Mouse (Mus musculus) neural tube, embryonic 11.5 days (tissue): ENCODE results near the gene Ilf3. TPM values are rescaled to one million over a fixed set of nuclear protein-coding genes. Genes with fewer than 3 reads are reported as not detected.

ENCODE experiments used
- ATAC-seq: fragments of 200-750 bp; cut with Nextera tagmentation; 2 replicates; pipeline ENCODE4 v1.8.0; 2017; ENCODE audit warnings: moderate number of reproducible peaks, mild to moderate bottlenecking, moderate TSS enrichment, moderate library complexity; ENCODE audit not compliant: insufficient read depth, low FRiP score, low TSS enrichment
- DNase-seq: peaks from one replicate; pipeline ENCODE4 v3.0.0-alpha.2; 2015; ENCODE audit warnings: low spot score
- H3K27ac ChIP-seq: fragments of 300-500 bp; sonication (generic); 2 replicates; pipeline ENCODE4 v1.5.1; 2014; ENCODE audit warnings: low read depth, mild to moderate bottlenecking, low read length
- H3K27me3 ChIP-seq: fragments of 300-500 bp; sonication (generic); 2 replicates; pipeline ENCODE4 v1.6.1; 2014; ENCODE audit warnings: mild to moderate bottlenecking, low read length, mixed read lengths; ENCODE audit not compliant: control insufficient read depth, insufficient read depth
- H3K36me3 ChIP-seq: fragments of 300-500 bp; sonication (generic); 2 replicates; pipeline ENCODE4 v1.6.1; 2014; ENCODE audit warnings: mild to moderate bottlenecking, low read length, moderate library complexity, mixed read lengths; ENCODE audit not compliant: control insufficient read depth, insufficient read depth
- H3K4me1 ChIP-seq: fragments of 300-500 bp; sonication (generic); 2 replicates; pipeline ENCODE4 v1.6.1; 2014; ENCODE audit warnings: low read length, mixed read lengths; ENCODE audit not compliant: control insufficient read depth, insufficient read depth
- H3K4me2 ChIP-seq: fragments of 300-500 bp; sonication (generic); 2 replicates; pipeline ENCODE4 v1.6.1; 2014; ENCODE audit warnings: low read depth, mild to moderate bottlenecking, moderate library complexity
- H3K4me3 ChIP-seq: fragments of 300-500 bp; sonication (generic); 2 replicates; pipeline ENCODE4 v1.5.1; 2014; ENCODE audit warnings: low read depth, low read length
- H3K9ac ChIP-seq: fragments of 300-500 bp; sonication (generic); 2 replicates; pipeline ENCODE4 v1.6.1; 2014; ENCODE audit warnings: mild to moderate bottlenecking, low read length
- H3K9me3 ChIP-seq: fragments of 300-500 bp; sonication (generic); 2 replicates; pipeline ENCODE4 v1.6.1; 2016; ENCODE audit warnings: low read length; ENCODE audit not compliant: control insufficient read depth
- WGBS: fragments of 180-500 bp; shearing (Covaris S2); extraction: QIAGEN DNeasy Blood & Tissue Kit; methylation state at CpG from one replicate; pipeline ENCODE4 v1.1.7; 2014; 5-methylcytosine and 5-hydroxymethylcytosine counted together
- polyA plus RNA-seq: library from polyadenylated mRNA; unstranded; fragments of >200 nt; fragmentation: Nextera tagmentation; extraction: Ambion mirVana; gene quantifications from 2 replicates; pipeline ENCODE4 v1.2.1, GENCODE M21; 2014

The Ilf3 gene
- polyA plus RNA-seq, 1 experiment from 2014 or later = 288 TPM

- no peak overlapping the region for H3K4me3 ChIP-seq
Measured at GRCm38 (mm10) chr9:21434410-21434809, 66.7 kb downstream of the Ilf3 start.

GRCm38 (mm10) chr9:21435777-21436635, 68.3 kb downstream of the Ilf3 start:
- WGBS = 95% methylated on average over 7 of the region's 7 CpGs
- DNase-seq (no peak), ATAC-seq (no peak)
- H3K27me3 ChIP-seq = no peaks in the 10 kb centered on the region
- H3K9ac ChIP-seq = no peak overlapping the region
- H3K36me3 ChIP-seq = no peaks in the 10 kb centered on the region
- no peak overlapping the region for H3K27ac ChIP-seq
- H3K4me2 ChIP-seq = no peak overlapping the region
- no peaks in the 10 kb centered on the region for H3K4me1 ChIP-seq
- no peaks in the 10 kb centered on the region for H3K9me3 ChIP-seq
- H3K4me3 ChIP-seq = no peak overlapping the region

More at GRCm38 (mm10) chr9:21434410-21434809, 66.7 kb downstream of the Ilf3 start:
- H3K9ac ChIP-seq = no peak overlapping the region
- H3K9me3 ChIP-seq = no peaks in the 10 kb centered on the region
- no peak overlapping the region for H3K27ac ChIP-seq
- H3K4me2 ChIP-seq = no peak overlapping the region
- no peaks in the 10 kb centered on the region for H3K4me1 ChIP-seq
- DNase-seq (no peak), ATAC-seq (no peak)
- H3K27me3 ChIP-seq = no peaks in the 10 kb centered on the region
- 92% methylated on average over 2 of the region's 2 CpGs for WGBS
- no peaks in the 10 kb centered on the region for H3K36me3 ChIP-seq

GRCm38 (mm10) chr9:21437577-21437976, 69.9 kb downstream of the Ilf3 start:
- Histone ChIP-seq H3K27me3 (no peaks in the 10 kb centered on the region), H3K9ac (no peak overlapping the region), H3K4me3 (no peak overlapping the region), H3K27ac (no peak overlapping the region), H3K9me3 (no peaks in the 10 kb centered on the region), H3K36me3 (no peaks in the 10 kb centered on the region), H3K4me2 (no peak overlapping the region), H3K4me1 (no peaks in the 10 kb centered on the region)
- 94% methylated on average over 6 of the region's 6 CpGs for WGBS
- no peak for ATAC-seq
- no peak for DNase-seq

- 69% methylated on average over 3 of the region's 3 CpGs for WGBS
- H3K36me3 ChIP-seq = no peaks in the 10 kb centered on the region
- H3K4me2 ChIP-seq = no peak overlapping the region
- H3K4me1 ChIP-seq = no peaks in the 10 kb centered on the region
- no peaks in the 10 kb centered on the region for H3K9me3 ChIP-seq
- no peak overlapping the region for H3K27ac ChIP-seq
- H3K4me3 ChIP-seq = no peak overlapping the region
- ATAC-seq (no peak), DNase-seq (no peak)
- H3K27me3 ChIP-seq = no peaks in the 10 kb centered on the region
- no peak overlapping the region for H3K9ac ChIP-seq
Measured at GRCm38 (mm10) chr9:21438219-21438618, 70.5 kb downstream of the Ilf3 start.

GRCm38 (mm10) chr9:21439456-21439855, 71.8 kb downstream of the Ilf3 start:
- no peak overlapping the region for H3K4me3 ChIP-seq
- H3K9me3 ChIP-seq = no peaks in the 10 kb centered on the region
- no peaks in the 10 kb centered on the region for H3K4me1 ChIP-seq
- no peaks in the 10 kb centered on the region for H3K27me3 ChIP-seq
- no peak for ATAC-seq
- no peak overlapping the region for H3K27ac ChIP-seq
- H3K4me2 ChIP-seq = no peak overlapping the region
- no peak overlapping the region for H3K9ac ChIP-seq
- WGBS = 84% methylated on average over 3 of the region's 3 CpGs
- DNase-seq = no peak
- no peaks in the 10 kb centered on the region for H3K36me3 ChIP-seq

GRCm38 (mm10) chr9:21439914-21440313, 72.2 kb downstream of the Ilf3 start:
- WGBS = 99% methylated on average over 2 of the region's 2 CpGs
- Histone ChIP-seq H3K36me3 (peaks cover 2% of the 10 kb centered on the region; the same call in 1 of the 2 replicates), H3K27me3 (no peaks in the 10 kb centered on the region), H3K27ac (no peak overlapping the region), H3K9ac (no peak overlapping the region), H3K9me3 (no peaks in the 10 kb centered on the region), H3K4me1 (no peaks in the 10 kb centered on the region), H3K4me3 (no peak overlapping the region), H3K4me2 (no peak overlapping the region)
- DNase-seq (no peak), ATAC-seq (no peak)

GRCm38 (mm10) chr9:21440387-21440786, 72.7 kb downstream of the Ilf3 start:
- no peaks in the 10 kb centered on the region for H3K27me3 ChIP-seq
- ATAC-seq (no peak), DNase-seq (no peak)
- H3K27ac ChIP-seq = no peak overlapping the region
- H3K4me2 ChIP-seq = no peak overlapping the region
- peaks cover 2% of the 10 kb centered on the region; the same call in 1 of the 2 replicates for H3K36me3 ChIP-seq
- H3K9me3 ChIP-seq = no peaks in the 10 kb centered on the region
- H3K4me1 ChIP-seq = no peaks in the 10 kb centered on the region
- H3K4me3 ChIP-seq = no peak overlapping the region
- no peak overlapping the region for H3K9ac ChIP-seq

- peaks cover 2% of the 10 kb centered on the region; the same call in 1 of the 2 replicates for H3K36me3 ChIP-seq
- DNase-seq = no peak
- H3K4me1 ChIP-seq = no peaks in the 10 kb centered on the region
- H3K9me3 ChIP-seq = no peaks in the 10 kb centered on the region
- H3K4me2 ChIP-seq = no peak overlapping the region
- H3K9ac ChIP-seq = no peak overlapping the region
- H3K4me3 ChIP-seq = no peak overlapping the region
- H3K27me3 ChIP-seq = no peaks in the 10 kb centered on the region
- WGBS = 94% methylated on average over 8 of the region's 8 CpGs
- ATAC-seq = no peak
- H3K27ac ChIP-seq = no peak overlapping the region
Measured at GRCm38 (mm10) chr9:21443853-21444252, 76.2 kb downstream of the Ilf3 start.

- H3K9me3 ChIP-seq = no peaks in the 10 kb centered on the region
Measured at GRCm38 (mm10) chr9:21444574-21444973, 76.9 kb downstream of the Ilf3 start.

More at GRCm38 (mm10) chr9:21444574-21444973, 76.9 kb downstream of the Ilf3 start:
- Histone ChIP-seq H3K4me3 (no peak overlapping the region), H3K4me1 (no peaks in the 10 kb centered on the region), H3K36me3 (peaks cover 2% of the 10 kb centered on the region; the same call in 1 of the 2 replicates), H3K4me2 (no peak overlapping the region), H3K27ac (no peak overlapping the region), H3K9ac (no peak overlapping the region), H3K27me3 (no peaks in the 10 kb centered on the region)
- WGBS = 90% methylated on average over 4 of the region's 4 CpGs
- ATAC-seq = no peak
- DNase-seq = no peak
